Mouse (Mus musculus): Measurements from ENCODE around the gene Rnf180.

The Rnf180 gene

GRCm38 (mm10) chr13:105132370-105132769 lies 162.2 kb downstream of the Rnf180 start:
- in situ Hi-C loops (cut with MboI), result no loop called here

GRCm38 (mm10) chr13:105130080-105130479 lies 164.5 kb downstream of the Rnf180 start:
- in situ Hi-C loops (cut with MboI), result no loop called here

GRCm38 (mm10) chr13:105122092-105122491 lies 172.5 kb downstream of the Rnf180 start:
- in situ Hi-C loops (cut with MboI), result no loop called here

GRCm38 (mm10) chr13:105121617-105122016 lies 173.0 kb downstream of the Rnf180 start:
- in situ Hi-C loops (cut with MboI), result no loop called here

- in situ Hi-C loops (cut with MboI), result no loop called here
Observed at GRCm38 (mm10) chr13:105111599-105111998, 183.0 kb downstream of the Rnf180 start.

- in situ Hi-C loops (cut with MboI), result no loop called here
Observed at GRCm38 (mm10) chr13:105104385-105104784, 190.2 kb downstream of the Rnf180 start.

GRCm38 (mm10) chr13:105100705-105101104 lies 193.9 kb downstream of the Rnf180 start:
- in situ Hi-C loops (cut with MboI), result no loop called here

GRCm38 (mm10) chr13:105096316-105096715 lies 198.3 kb downstream of the Rnf180 start:
- in situ Hi-C loops (cut with MboI), result no loop called here

GRCm38 (mm10) chr13:105089276-105089675 lies 205.3 kb downstream of the Rnf180 start:
- in situ Hi-C loops (cut with MboI), result no loop called here

- in situ Hi-C loops (cut with MboI), result no loop called here
Observed at GRCm38 (mm10) chr13:105081862-105082261, 212.8 kb downstream of the Rnf180 start, which contains the start of gene 4933425L06Rik. 4933425L06Rik (plus strand) TSS chr13:105082122.

Measured in mature B cell (primary cell).